Mouse (Mus musculus) urinary bladder, postnatal 36 days (tissue): ENCODE measurements at regions not wholly inside any gene's neighbourhood (a gene's known extent, or its start where the extent isn't known, plus 50 kb on each side); places are given as distances from the start of the nearest gene placed in this dataset.
A peak's percentile ranks its signal among the peaks of the same experiment; 100 is the strongest.

Source experiments
- DNase-seq, 2 experiments: peaks; one replicate each; pipeline ENCODE4 v3.0.0; 2022; ENCODE audit warnings: low spot score in 2 of 2, mixed read lengths in 1 of 2

- DNase-seq, result no peak
Observed at GRCm38 (mm10) chr8:35300881-35301521, 464.6 kb upstream of the Gm19410 start.

- no peak for DNase-seq
Observed at GRCm38 (mm10) chr8:35302856-35303255, 462.7 kb upstream of the Gm19410 start.

- peak; percentile 3 to 6 for DNase-seq
Observed at GRCm38 (mm10) chr8:35321270-35321865, 444.2 kb upstream of the Gm19410 start.

GRCm38 (mm10) chr8:35323180-35323975, 442.2 kb upstream of the Gm19410 start:
- no peak for DNase-seq
